Mouse (Mus musculus) lung, adult 2 months (tissue): Measurements from ENCODE around the gene Naa80.

Experiments used
- CTCF ChIP-seq: fragments of 200-500 bp; IDR thresholded peaks from 2 replicates; pipeline ENCODE4 v1.5.1; 2011; ENCODE audit warnings: mild to moderate bottlenecking, low read length, control low read depth; ENCODE audit not compliant: insufficient read depth
- POLR2A ChIP-seq: fragments of 200-500 bp; IDR thresholded peaks from 2 replicates; pipeline ENCODE4 v1.6.1; 2011; ENCODE audit warnings: low read depth, mild to moderate bottlenecking, control low read depth, low read length, borderline replicate concordance; ENCODE audit errors: extremely low read depth

DNA sequence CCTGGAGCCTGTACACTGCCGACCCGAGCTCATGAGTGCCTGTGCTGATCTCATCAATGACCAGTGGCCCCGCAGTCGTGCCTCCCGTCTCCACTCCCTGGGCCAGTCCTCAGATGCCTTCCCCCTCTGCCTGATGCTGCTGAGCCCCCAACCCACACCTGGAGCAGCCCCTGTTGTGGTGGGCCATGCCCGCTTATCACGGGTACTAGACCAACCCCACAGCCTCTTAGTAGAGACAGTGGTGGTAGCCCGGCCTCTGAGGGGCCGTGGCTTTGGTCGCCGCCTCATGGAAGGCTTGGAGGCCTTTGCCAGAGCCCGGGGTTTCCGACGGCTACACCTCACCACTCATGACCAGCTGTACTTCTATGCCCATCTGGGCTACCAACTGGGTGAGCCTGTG lies 4.5 kb downstream of the Naa80 start:
- TF ChIP-seq POLR2A = no peak
- TF ChIP-seq CTCF = no peak
